8 mouse cellular contexts compared by ENCODE assay signal in the genomic region with DNA sequence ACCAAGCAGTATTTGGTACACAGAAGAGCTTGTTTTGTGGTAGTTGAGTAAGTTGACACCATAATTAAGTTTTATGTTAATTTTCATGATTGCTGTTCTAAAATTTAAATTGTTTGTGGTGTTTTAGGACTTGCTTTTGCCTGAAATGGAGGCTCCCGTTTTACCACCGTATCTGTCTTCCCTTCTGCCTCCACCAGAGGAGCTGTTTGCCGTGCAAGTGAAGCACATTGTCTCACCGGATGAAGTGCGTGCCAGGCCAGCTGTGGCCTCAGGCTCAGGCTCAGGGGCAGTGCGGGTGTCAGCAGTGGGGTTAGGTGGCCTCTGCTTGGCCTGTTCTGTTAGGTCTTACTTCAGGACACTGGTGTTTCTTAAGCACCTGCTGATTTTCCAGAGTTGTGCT.
DNase-seq lines count a peak whose midpoint lies in the region; ATAC-seq lines count a peak whose summit lies in the region.

No protein-coding gene starts in this region.

- WGBS in forebrain, embryonic 10.5 days = 26% methylated on average over 6 of the region's 6 CpGs
- 36% methylated on average over 6 of the region's 6 CpGs for WGBS in forebrain, embryonic 16.5 days
- WGBS in limb, embryonic 11.5 days = 23% methylated on average over 6 of the region's 6 CpGs
- 32% methylated on average over 6 of the region's 6 CpGs for WGBS in intestine, embryonic 16.5 days

- H3K4me2 ChIP-seq in forebrain, embryonic 16.5 days (ENCODE audit: low read length) = no peak overlapping the region
- H3K4me2 ChIP-seq in limb, embryonic 11.5 days (ENCODE audit: low read depth, severe bottlenecking) = no peak overlapping the region
- no peak overlapping the region for H3K4me2 ChIP-seq in intestine, embryonic 16.5 days (ENCODE audit: low read depth, low read length)

- H3K4me3 ChIP-seq in forebrain, embryonic 10.5 days = no peak overlapping the region
- H3K4me3 ChIP-seq in forebrain, embryonic 16.5 days (replicated peaks; ENCODE audit: low read length) = no peak overlapping the region
- H3K4me3 ChIP-seq in limb, embryonic 11.5 days (ENCODE audit: low read depth, low read length) = no peak overlapping the region
- H3K4me3 ChIP-seq in intestine, embryonic 16.5 days (ENCODE audit: low read length) = no peak overlapping the region

- no peak overlapping the region for H3K27ac ChIP-seq in forebrain, embryonic 10.5 days
- no peak overlapping the region for H3K27ac ChIP-seq in forebrain, embryonic 16.5 days (ENCODE audit: low read length)
- H3K27ac ChIP-seq in limb, embryonic 11.5 days (replicated peaks; ENCODE audit: low read depth, low read length) = no peak overlapping the region
- no peak overlapping the region for H3K27ac ChIP-seq in intestine, embryonic 16.5 days (ENCODE audit: low read length)

- H3K9ac ChIP-seq in forebrain, embryonic 16.5 days (replicated peaks; ENCODE audit: low read depth, low read length) = no peak overlapping the region
- no peak overlapping the region for H3K9ac ChIP-seq in limb, embryonic 11.5 days (ENCODE audit: low read length)
- H3K9ac ChIP-seq in intestine, embryonic 16.5 days (ENCODE audit: low read depth, low read length) = no peak overlapping the region

- no peak for ATAC-seq in forebrain, embryonic 16.5 days
- no peak for ATAC-seq in limb, embryonic 11.5 days (ENCODE audit: insufficient number of reproducible peaks, low FRiP score, low TSS enrichment, low read depth)
- ATAC-seq in intestine, embryonic 16.5 days = no peak

- H3K36me3 ChIP-seq in forebrain, embryonic 10.5 days (replicated peaks) = no peaks in the 10 kb centered on the region
- H3K36me3 ChIP-seq in forebrain, embryonic 16.5 days (ENCODE audit: control insufficient read depth, insufficient read depth) = no peaks in the 10 kb centered on the region
- no peaks in the 10 kb centered on the region for H3K36me3 ChIP-seq in limb, embryonic 11.5 days (ENCODE audit: control insufficient read depth, insufficient read depth, low read length)
- no peaks in the 10 kb centered on the region for H3K36me3 ChIP-seq in intestine, embryonic 16.5 days (ENCODE audit: control insufficient read depth, insufficient read depth, low read length)

- H3K9me3 ChIP-seq in forebrain, embryonic 10.5 days = no peaks in the 10 kb centered on the region
- H3K9me3 ChIP-seq in forebrain, embryonic 16.5 days (ENCODE audit: control insufficient read depth, low read length) = no peaks in the 10 kb centered on the region
- H3K9me3 ChIP-seq in limb, embryonic 11.5 days (ENCODE audit: control insufficient read depth, low read length) = no peaks in the 10 kb centered on the region
- H3K9me3 ChIP-seq in intestine, embryonic 16.5 days (ENCODE audit: control insufficient read depth, low read length) = no peaks in the 10 kb centered on the region

- peak; percentile 40 for DNase-seq in forebrain, embryonic 10.5 days (ENCODE audit: extremely low spot score, low spot score)
- peak; percentile 5 for DNase-seq in right cerebral cortex, postnatal 14 days
- DNase-seq in right cerebral cortex, postnatal 36 days (ENCODE audit: low spot score in 2 of 2) = no peak
- peak; percentile 65 for DNase-seq in limb, embryonic 11.5 days (ENCODE audit: low spot score)
- peak; percentile 50 for DNase-seq in testis, postnatal 10 days (ENCODE audit: low spot score)
- no peak for DNase-seq in layer of hippocampus, postnatal 25 days (ENCODE audit: extremely low spot score in 1 of 2, low spot score in 1 of 2)

- no peaks in the 10 kb centered on the region for H3K27me3 ChIP-seq in forebrain, embryonic 10.5 days (ENCODE audit: poor library complexity, severe bottlenecking)
- H3K27me3 ChIP-seq in forebrain, embryonic 16.5 days (replicated peaks; ENCODE audit: control insufficient read depth, insufficient read depth, low read length) = no peaks in the 10 kb centered on the region
- no peaks in the 10 kb centered on the region for H3K27me3 ChIP-seq in limb, embryonic 11.5 days (ENCODE audit: control insufficient read depth, insufficient read depth, low read length)
- no peaks in the 10 kb centered on the region for H3K27me3 ChIP-seq in intestine, embryonic 16.5 days (replicated peaks; ENCODE audit: control insufficient read depth, insufficient read depth, low read length)

- no peaks in the 10 kb centered on the region; the same call in 1 of the 2 replicates for H3K4me1 ChIP-seq in forebrain, embryonic 10.5 days
- no peaks in the 10 kb centered on the region for H3K4me1 ChIP-seq in forebrain, embryonic 16.5 days (replicated peaks; ENCODE audit: control insufficient read depth, insufficient read depth, low read length)
- H3K4me1 ChIP-seq in limb, embryonic 11.5 days (ENCODE audit: control insufficient read depth, insufficient read depth, low read length) = no peaks in the 10 kb centered on the region
- no peaks in the 10 kb centered on the region for H3K4me1 ChIP-seq in intestine, embryonic 16.5 days (ENCODE audit: control insufficient read depth, insufficient read depth, low read length)

Comparison
In these comparisons a context has a peak if more than half of its experiments do, and no peak if none do; other contexts are left out.
1. DNase-seq: peak in forebrain, embryonic 10.5 days (single experiment), right cerebral cortex, postnatal 14 days (single experiment), limb, embryonic 11.5 days (single experiment) and testis, postnatal 10 days (single experiment); none in right cerebral cortex, postnatal 36 days (0 of 2) and layer of hippocampus, postnatal 25 days (0 of 2).